Mouse (Mus musculus) gastrocnemius, adult 18-20 months (tissue): ENCODE measurements around the gene D430041D05Rik. TPM values are rescaled to one million over a fixed set of nuclear protein-coding genes. Genes with fewer than 3 reads are reported as not detected.
A peak's percentile ranks its signal among the peaks of the same experiment; 100 is the strongest.
"Not testable (repeated sequence)": the region's sequence is repeated elsewhere in the genome, so short reads cannot be mapped to it uniquely, and the experiment has no call there.

Experiments used
- DNase-seq: peaks from one replicate; pipeline ENCODE4 v3.0.0; 2021; ENCODE audit warnings: low spot score
- microRNA-seq: library from miRNA; unstranded; fragments of <30 nt; microRNA quantifications from one replicate; pipeline ENCODE4 v1.2.0, GENCODE M21; 2021
- total RNA-seq, 2 experiments: library from RNA; stranded (reverse); gene quantifications; 2 replicates each; pipeline ENCODE4 v1.2.3; 2021

D430041D05Rik gene
- total RNA-seq, 2 experiments from 2014 or later, result 1.7 to 2.6 TPM

DNA sequence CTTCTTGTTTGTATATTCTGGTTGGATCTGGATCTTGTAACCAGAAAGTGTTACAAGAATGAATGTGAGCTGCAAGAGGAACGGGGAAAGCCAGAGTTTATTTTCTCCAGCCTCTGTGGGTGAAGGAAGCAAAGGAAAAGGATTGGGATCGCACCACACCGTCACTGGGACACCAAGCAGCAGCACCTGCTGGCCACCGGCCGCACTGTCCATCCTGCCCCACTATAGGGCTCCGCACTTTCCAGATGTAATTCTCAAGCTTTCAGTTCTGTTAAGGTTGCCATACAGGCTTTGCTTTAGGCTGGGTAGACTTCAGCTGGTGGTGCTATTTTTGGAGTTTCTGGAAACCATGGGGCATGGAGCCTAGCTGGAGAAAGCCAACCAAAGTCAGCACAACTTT, 290.5 kb downstream of the D430041D05Rik start:
- peak; percentile 34 for DNase-seq

DNA sequence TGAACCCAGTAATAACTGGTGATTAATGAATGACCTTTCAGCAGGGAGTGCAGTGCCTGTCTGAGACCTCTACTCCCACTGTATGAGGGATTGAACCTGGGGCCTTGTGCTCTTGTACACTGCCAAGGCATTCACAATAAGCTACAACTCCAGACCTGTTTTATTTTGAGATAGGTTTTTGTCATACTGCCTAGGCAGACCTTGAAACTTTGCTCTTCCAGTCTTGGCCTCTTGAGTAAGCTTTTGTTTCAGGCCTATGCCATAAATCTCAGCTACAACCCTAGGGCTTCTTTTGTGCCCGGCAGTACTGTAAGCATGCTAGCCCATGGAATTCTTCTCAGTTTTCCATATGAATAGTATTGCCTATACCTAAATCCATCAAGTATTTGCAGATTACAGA, 291.7 kb downstream of the D430041D05Rik start:
- DNase-seq, result no peak

- DNase-seq, result not testable (repeated sequence)
These were observed 293.6 kb downstream of the D430041D05Rik start for GRCm38 (mm10) chr2:104117173-104117572.

- no peak for DNase-seq
These were observed 295.9 kb downstream of the D430041D05Rik start for GRCm38 (mm10) chr2:104114898-104115297.

DNA sequence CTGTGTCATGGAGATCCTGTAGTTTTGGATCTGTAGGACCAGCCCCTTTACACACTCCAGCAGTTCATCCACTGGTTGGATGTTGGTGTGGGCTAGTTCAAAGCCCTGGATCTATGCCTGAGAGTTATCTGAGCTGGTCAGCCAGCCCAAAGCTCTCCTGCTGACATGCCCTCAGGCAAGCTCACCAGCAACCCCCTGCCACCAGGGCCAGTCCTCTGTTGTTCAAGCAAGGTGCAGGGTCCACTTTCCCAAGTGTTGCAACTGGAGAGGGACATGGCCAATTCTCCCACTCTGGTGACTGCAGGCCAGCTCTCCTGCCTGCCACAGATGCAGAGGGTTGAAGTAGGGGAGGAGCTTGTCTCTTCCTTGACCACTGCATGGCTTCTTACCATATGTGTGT, 297.2 kb downstream of the D430041D05Rik start:
- not testable (repeated sequence) for DNase-seq

- not testable (repeated sequence) for DNase-seq
These were observed 299.5 kb downstream of the D430041D05Rik start for GRCm38 (mm10) chr2:104111170-104111797.

DNA sequence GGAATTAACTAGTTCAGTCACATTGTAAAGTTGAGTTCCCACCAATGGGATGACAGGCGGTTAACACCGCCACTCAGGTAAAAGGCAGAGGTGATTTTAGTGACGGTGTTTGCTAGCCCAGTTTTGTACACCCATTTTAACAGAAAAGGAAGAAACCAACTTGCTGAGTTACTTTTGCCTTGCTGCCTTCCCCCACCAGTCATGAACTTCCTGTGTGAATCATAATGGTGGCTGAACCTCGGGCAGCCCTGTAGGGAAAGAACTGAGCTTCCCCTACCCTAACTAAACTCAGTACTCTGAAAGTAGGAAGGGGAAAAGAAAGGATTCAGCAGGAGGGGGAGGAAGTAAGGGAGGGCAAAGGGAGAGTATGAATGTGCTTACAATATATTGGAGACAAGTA, 300.8 kb downstream of the D430041D05Rik start:
- DNase-seq, result no peak

DNA sequence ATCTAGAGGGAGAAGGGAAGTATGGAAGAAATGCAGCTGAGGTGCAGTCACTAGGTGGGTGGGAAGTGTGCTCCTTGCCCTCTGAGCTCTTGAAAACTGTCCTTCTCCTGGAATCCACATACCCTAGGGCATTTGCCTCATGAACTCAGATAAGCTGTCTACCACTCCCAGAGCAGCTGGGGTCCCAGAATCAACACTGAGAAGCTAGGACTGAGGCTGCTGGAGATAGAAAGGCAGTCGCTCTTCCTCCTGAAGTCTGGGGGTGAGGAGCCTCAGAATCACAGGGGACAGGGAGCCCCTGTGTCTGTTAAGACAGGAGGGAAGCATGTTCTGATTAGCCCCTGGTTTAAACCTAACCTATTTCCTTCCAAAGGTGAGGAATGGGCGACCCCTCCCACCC, 301.3 kb downstream of the D430041D05Rik start:
- no peak for DNase-seq

GRCm38 (mm10) chr2:104109021-104109420, 301.8 kb downstream of the D430041D05Rik start:
- DNase-seq, result not testable (repeated sequence)

GRCm38 (mm10) chr2:104104800-104105199, 306.0 kb downstream of the D430041D05Rik start:
- no peak for DNase-seq

DNA sequence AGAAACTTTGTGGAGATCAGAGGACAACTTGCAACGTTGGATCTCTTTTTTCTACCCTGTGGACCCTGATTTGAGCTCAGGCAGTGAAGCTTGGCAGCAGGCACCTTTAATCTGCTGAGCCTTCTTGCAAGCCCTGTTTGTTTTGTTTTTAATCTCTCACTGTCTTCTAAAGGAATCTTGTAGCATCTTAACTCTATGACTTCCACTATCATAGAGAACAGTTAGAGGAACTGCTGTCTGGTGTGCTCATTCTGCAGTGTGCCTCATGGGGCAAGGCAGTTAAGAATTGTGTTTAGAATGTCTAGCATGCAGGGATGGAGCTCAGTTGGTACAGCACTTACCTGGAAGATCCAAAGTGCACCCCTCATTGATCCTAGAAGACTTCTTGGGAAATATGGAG, 310.9 kb downstream of the D430041D05Rik start:
- DNase-seq, result no peak

GRCm38 (mm10) chr2:104099231-104099585, 311.6 kb downstream of the D430041D05Rik start:
- DNase-seq, result no peak

DNA sequence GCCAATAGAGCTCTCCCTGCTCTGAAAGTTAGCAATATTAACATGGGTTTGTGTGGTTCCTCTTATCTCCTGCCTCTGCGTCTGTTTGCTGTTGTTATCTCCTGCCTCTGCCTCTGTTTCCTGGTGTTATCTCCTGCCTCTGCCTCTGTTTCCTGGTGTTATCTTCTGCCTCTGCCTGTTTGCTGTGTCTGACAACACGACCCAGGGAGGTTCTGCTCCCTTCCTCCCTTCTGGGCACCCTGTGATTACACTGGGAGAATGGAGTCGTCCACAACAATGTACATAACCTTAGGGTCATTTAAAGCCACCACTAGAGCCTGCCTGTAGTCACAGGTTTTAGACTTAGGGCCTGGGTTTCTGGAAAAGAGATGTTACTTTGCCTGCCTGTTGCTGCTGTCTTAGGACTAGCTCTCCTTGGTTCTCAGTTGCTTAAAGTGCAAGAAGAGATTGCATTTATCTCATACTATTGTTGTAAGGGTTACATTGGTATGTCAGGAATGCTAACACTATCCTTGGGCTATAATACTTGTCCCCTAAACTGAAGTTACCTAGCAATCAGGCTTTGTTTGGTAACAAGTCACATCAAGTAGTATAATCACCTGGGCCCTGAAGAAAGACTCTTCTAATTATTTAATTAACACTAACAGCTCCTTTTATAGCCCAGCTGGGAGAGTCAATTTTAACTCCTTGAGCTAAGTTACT, 312.1 kb downstream of the D430041D05Rik start:
- no peak for DNase-seq

DNA sequence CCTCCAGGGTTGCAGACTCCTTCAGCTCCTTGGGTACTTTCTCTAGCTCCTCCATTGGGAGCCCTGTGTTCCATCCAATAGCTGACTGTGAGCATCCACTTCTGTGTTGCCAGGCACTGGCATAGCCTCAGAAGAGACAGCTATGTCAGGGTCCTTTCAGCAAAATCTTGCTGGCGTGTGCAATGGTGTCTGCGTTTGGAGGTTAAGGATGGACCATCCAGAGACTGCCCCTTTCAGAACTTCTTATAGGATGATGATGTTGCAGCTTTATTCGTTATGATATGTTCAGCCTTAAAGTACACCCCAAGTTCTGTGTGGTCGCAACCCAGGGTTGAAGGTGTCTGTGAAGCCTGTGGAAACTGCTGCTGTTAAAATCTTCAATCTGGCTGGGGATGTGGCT, 313.4 kb downstream of the D430041D05Rik start:
- DNase-seq, result not testable (repeated sequence)

DNA sequence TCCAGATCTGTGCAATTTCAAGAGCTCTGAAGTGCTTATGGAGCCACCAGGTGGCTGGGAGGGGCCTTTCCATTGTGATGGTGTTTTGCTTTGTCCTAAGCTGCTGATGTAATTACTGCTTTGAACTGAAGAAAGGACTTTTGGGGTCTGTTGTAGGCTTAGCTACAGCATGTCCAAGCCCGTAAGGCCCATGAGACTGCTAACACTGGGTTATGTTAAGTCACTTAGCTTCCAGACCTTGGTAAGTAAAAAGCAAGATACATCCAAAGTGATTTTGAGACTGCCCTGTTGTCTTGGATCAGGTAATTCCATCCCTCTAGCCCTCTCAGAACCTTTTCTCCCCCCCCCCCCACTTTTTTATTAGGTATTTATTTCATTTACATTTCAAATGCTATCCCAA, 314.0 kb downstream of the D430041D05Rik start:
- DNase-seq, result not testable (repeated sequence)

DNA sequence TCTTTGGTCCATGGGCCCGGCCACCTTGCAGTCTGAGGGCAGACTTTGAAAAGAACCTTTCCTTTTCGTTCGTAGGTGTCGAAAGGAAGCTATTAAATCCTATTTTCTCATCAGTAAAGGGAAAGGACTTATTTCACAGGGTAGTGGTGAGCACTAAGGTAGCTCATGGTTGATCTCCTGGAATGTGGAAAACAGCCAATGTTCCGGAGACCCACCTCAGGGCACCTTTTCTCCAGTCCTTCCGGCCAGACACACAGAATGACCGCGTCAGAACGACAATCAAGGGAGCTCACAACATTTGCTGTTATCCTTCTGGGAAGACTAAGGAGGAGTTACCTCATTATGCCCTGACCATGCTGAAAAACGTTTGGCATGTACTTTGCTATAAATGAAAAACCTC, 314.6 kb downstream of the D430041D05Rik start:
- no peak for DNase-seq

DNA sequence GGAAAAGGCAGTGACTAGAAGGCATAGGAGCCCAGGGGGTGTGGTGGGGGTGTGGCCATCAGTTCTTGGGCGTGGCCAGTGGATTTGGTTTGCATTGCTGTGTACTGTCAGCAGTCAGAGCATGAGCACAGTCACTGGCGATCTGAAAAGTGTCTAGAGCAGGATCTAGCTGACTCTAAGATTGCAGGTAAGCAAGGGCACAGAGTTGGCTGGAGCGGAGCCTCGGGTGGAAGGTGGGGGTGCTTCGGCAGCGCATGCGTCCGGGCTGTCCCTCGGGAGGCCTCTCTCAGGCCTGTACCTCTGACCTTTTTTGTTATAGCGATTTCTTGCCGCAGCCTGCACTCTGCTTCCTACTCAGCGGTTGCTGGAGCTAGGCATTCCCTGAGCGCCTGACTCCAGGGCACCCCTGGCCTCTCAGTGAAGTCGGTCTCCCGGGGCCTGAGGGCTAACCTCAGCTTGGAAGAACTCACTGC, 315.0 kb downstream of the D430041D05Rik start, which contains the start of gene Cd59a:
TSS of gene Cd59a (plus strand) at position 61 of the 473 bp plus-strand sequence.
- peak; percentile 81 for DNase-seq

DNA sequence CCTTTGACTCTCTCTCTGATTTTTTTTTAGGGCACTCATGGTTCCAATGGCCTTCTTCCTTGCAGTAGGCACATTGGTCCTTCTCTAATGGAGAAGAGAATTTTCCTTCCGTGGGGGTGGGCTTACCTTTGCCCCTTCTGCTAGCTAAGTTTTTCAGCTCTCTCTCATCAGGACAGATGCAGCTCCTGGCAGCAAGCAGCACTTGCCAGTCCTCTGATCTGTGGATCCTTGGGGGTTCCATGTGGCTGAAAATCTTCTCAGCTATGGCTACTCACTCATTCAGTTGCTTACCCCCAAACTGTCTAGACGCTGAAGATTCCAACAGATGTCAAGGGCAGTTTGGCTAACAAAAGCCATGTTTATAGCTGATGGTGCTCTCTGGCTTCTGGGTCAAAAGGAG, 317.5 kb downstream of the D430041D05Rik start:
- no peak for DNase-seq

Small RNA genes within 50 kb of the gene (microRNA-seq; reads per million reads assigned to microRNA genes)
- not detected for gene Mir1902

Other genes starting within 250 kb of the D430041D05Rik start
- 100 to 1,000 TPM; 241 to 253 TPM for gene Hipk3, start 83.4 kb upstream of the D430041D05Rik start, total RNA-seq
- gene Cstf3, start 179.5 kb upstream of the D430041D05Rik start, total RNA-seq, result 1 to 10 TPM; 7.3 to 9.5 TPM